Mouse (Mus musculus): ENCODE data around the gene Ube2c.

DNA sequence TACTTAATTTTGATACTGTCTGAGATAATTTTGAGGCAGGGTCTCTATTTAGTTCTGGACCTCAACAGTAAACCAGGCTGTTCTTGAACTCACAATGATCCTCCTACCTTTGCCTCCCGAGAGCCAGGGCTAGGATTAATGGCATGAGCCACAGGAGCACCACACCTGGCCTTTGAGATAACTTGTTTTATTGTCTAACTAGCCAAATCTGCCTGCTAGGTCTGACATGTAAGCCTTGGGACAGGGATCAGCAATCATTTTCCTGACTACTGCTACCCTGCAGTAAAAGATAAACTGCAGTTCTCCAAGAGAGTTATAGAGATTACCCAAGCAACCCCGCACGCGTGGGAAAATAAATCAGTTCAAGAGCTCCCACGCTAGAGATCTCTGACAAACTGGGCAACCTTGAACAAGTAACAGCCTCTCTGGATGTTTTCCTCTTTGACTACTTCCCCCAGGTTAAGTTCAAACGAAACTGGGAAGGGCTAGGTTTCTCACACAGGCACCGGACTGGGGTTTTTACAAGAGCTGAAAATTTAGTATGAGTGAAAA is 15.2 kb downstream of the Ube2c start:
- TF ChIP-seq MAFK (IDR thresholded peaks at IDR 0.05; ENCODE audit: insufficient read depth, low read depth, low read length) (no peak), CHD2 (IDR thresholded peaks at IDR 0.05; ENCODE audit: low read depth, low read length) (no peak), ZC3H11A (IDR thresholded peaks at IDR 0.05; ENCODE audit: borderline replicate concordance, low read depth, low read length) (no peak), HCFC1 (IDR thresholded peaks at IDR 0.05; ENCODE audit: borderline replicate concordance, insufficient read depth, low read length) (no peak)

Data from ES-E14 (cell line).